Mouse (Mus musculus) limb, embryonic 10.5 days (tissue): Measurements from ENCODE around the gene Trim41. TPM values are rescaled to one million over a fixed set of nuclear protein-coding genes. Genes with fewer than 3 reads are reported as not detected.
"Not testable (repeated sequence)": the region's sequence is repeated elsewhere in the genome, so short reads cannot be mapped to it uniquely, and the experiment has no call there.

Experiments
- DNase-seq: peaks from one replicate; pipeline ENCODE4 v3.0.0-alpha.2; 2017; ENCODE audit warnings: low spot score
- H3K27ac ChIP-seq: fragments of 300-500 bp; sonication (generic); 2 replicates; pipeline ENCODE4 v1.5.1; 2016; ENCODE audit warnings: mild to moderate bottlenecking
- H3K27me3 ChIP-seq: fragments of 300-500 bp; sonication (generic); 2 replicates; pipeline ENCODE4 v1.6.1; 2016; ENCODE audit warnings: low read depth, mild to moderate bottlenecking; ENCODE audit not compliant: poor library complexity, severe bottlenecking
- H3K36me3 ChIP-seq: fragments of 300-500 bp; sonication (generic); 2 replicates; pipeline ENCODE4 v1.6.1; 2016; ENCODE audit warnings: mild to moderate bottlenecking, moderate library complexity
- H3K4me1 ChIP-seq: fragments of 300-500 bp; sonication (generic); 2 replicates; pipeline ENCODE4 v1.6.1; 2016
- H3K4me3 ChIP-seq: fragments of 300-500 bp; sonication (generic); 2 replicates; pipeline ENCODE4 v1.5.1; 2016; ENCODE audit warnings: mild to moderate bottlenecking, moderate library complexity
- H3K9me3 ChIP-seq: fragments of 300-500 bp; sonication (generic); replicated peaks from 2 replicates; pipeline ENCODE4 v1.6.1; 2016; ENCODE audit warnings: mild to moderate bottlenecking
- WGBS: fragments of 180-500 bp; shearing (Covaris S2); methylation state at CpG from one replicate; pipeline ENCODE4 v1.1.7; 2016; 5-methylcytosine and 5-hydroxymethylcytosine counted together
- polyA plus RNA-seq: library from polyadenylated mRNA; unstranded; fragments of >200 nt; fragmentation: Nextera tagmentation; extraction: Ambion mirVana; gene quantifications from 2 replicates; pipeline ENCODE4 v1.2.1, GENCODE M21; 2016

The Trim41 gene
- polyA plus RNA-seq, 1 experiment from 2014 or later: 6.1 TPM

- Histone ChIP-seq H3K9me3 (no peaks in the 10 kb centered on the region), H3K27me3 (no peaks in the 10 kb centered on the region), H3K27ac (no peak overlapping the region), H3K4me1 (peaks cover 13% of the 10 kb centered on the region), H3K36me3 (peaks cover 90% of the 10 kb centered on the region), H3K4me3 (no peak overlapping the region)
- WGBS: 88% methylated on average over 2 of the region's 2 CpGs
- no peak for DNase-seq
These were observed 12.2 kb downstream of the Trim41 start for GRCm38 (mm10) chr11:48804922-48805321.

DNA sequence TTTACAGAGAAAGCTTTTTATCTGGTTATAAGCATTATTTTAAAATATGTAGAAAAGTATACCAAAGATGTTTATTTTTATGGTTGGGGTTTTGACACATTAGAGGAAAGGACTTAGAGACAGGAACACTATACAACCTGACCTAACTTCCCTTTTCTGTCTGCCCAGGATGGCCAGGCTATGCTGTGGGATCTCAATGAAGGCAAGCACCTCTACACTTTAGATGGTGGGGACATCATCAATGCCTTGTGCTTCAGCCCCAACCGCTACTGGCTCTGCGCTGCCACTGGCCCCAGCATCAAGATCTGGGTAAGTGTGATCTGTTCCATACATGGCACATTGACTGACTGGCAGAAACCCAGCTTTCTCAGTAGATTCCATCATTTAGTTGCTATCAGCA is 13.2 kb downstream of the Trim41 start:
- H3K9me3 ChIP-seq: no peaks in the 10 kb centered on the region
- H3K4me3 ChIP-seq: no peak overlapping the region
- H3K27ac ChIP-seq: no peak overlapping the region
- no peak for DNase-seq
- no peaks in the 10 kb centered on the region for H3K27me3 ChIP-seq
- 97% methylated on average over 2 of the region's 2 CpGs for WGBS
- H3K36me3 ChIP-seq: peaks cover 81% of the 10 kb centered on the region
- peaks cover 14% of the 10 kb centered on the region for H3K4me1 ChIP-seq

- WGBS: 79% methylated on average over 17 of the region's 17 CpGs
- peak overlapping the region; percentile 83 for H3K4me3 ChIP-seq
- peak overlapping the region; percentile 94; the same call in 1 of the 2 replicates for H3K27ac ChIP-seq
- no peaks in the 10 kb centered on the region for H3K9me3 ChIP-seq
- peaks cover 23% of the 10 kb centered on the region for H3K4me1 ChIP-seq
- DNase-seq: no peak
- no peaks in the 10 kb centered on the region for H3K27me3 ChIP-seq
- peaks cover 62% of the 10 kb centered on the region for H3K36me3 ChIP-seq
These were observed 15.1 kb downstream of the Trim41 start for GRCm38 (mm10) chr11:48801831-48802772.

- Histone ChIP-seq H3K4me1 (peaks cover 23% of the 10 kb centered on the region), H3K36me3 (peaks cover 42% of the 10 kb centered on the region), H3K27ac (peak within 1 kb of the TSS; percentile 94), H3K4me3 (peak within 1 kb of the TSS; percentile 83), H3K9me3 (no peaks in the 10 kb centered on the region), H3K27me3 (no peaks in the 10 kb centered on the region)
- DNase-seq: peak; percentile 94
- WGBS: under 1% methylated on average over 47 of the region's 47 CpGs
These were observed 17.0 kb downstream of the Trim41 start, which contains the start of gene Rack1 for GRCm38 (mm10) chr11:48799921-48800701. Gene Rack1 (plus strand): TSS chr11:48800332.

DNA sequence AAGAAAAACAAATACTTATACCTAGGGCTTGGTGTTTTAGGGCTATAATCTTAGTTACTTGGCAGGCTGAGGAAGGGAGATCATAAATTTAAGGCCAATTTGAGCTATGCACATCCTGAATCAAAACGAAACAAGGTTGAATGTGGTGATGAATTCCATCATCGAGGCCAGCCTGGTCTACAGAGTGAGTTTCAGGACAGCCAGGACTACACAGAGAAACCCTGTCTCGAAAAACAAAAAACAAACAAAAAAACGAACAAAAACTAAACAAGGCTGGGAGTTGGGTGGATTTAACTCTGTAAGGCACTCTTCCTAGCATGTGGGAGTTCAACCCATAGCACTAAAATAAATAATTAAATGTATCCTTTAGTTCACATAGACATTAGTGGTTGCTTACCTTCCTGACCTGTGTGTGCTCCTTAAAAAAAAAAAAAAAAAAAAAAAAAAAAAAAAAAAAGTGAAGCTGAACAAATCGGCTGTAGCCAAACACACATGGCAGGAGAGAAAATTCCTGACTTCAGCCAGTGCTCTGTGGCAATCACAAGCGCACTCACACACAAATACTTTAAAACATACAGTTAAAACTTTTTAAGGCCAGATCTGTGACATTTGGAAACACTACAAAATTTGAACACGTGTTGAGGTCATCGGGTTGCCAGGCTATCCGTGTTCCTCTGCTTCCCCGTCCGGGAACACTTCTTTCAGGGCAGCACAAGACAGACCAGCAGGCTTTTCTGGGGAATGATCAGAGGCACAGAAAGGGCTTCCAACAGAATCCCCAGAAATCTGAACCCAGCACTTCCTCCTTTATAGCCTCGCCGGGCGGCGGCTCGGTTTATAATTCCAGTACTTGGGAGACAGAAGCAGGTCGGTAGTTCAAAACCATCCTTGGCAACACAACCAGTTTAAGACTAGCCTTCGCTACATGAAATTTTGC is 17.9 kb downstream of the Trim41 start:
- H3K36me3 ChIP-seq: peaks cover 33% of the 10 kb centered on the region
- peaks cover 23% of the 10 kb centered on the region for H3K4me1 ChIP-seq
- H3K27ac ChIP-seq: peak overlapping the region; percentile 94
- no peaks in the 10 kb centered on the region for H3K9me3 ChIP-seq
- WGBS: 9% methylated on average over 18 of the region's 18 CpGs
- no peaks in the 10 kb centered on the region for H3K27me3 ChIP-seq
- DNase-seq: no peak
- peak overlapping the region; percentile 83 for H3K4me3 ChIP-seq

DNA sequence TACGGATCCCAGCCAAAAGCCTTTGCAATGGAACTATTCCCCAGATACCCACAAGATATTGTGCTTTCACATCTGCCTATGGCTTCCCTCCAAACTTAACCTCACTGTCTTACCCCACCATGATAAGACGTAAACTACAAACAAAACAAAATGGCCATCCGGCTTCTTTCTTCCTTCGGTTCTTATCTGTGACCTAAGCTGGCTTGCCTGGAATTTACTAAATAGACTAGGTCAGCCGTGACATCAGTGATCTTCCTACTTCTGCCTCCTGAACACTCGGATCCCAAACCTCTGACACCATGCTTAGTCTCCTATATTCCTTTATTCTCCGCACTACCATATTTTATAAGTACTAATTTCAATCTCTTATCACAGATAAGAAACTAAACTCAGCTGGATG is 18.8 kb downstream of the Trim41 start:
- no peak overlapping the region; the same call in 1 of the 2 replicates for H3K4me3 ChIP-seq

GRCm38 (mm10) chr11:48797287-48797686 is 19.9 kb downstream of the Trim41 start:
- Histone ChIP-seq H3K4me1 (peaks cover 21% of the 10 kb centered on the region), H3K27ac (no peak overlapping the region), H3K9me3 (no peaks in the 10 kb centered on the region), H3K27me3 (no peaks in the 10 kb centered on the region), H3K4me3 (no peak overlapping the region), H3K36me3 (peaks cover 14% of the 10 kb centered on the region)
- 95% methylated on average over 5 of the region's 5 CpGs for WGBS
- no peak for DNase-seq

More for the DNA sequence above, 18.8 kb downstream of the Trim41 start:
- Histone ChIP-seq H3K27me3 (no peaks in the 10 kb centered on the region), H3K36me3 (peaks cover 24% of the 10 kb centered on the region), H3K27ac (0 out of 2 replicates have a peak overlapping the region, but pooled peaks have one; percentile 94), H3K4me1 (peaks cover 23% of the 10 kb centered on the region), H3K9me3 (no peaks in the 10 kb centered on the region)
- DNase-seq: no peak
- 88% methylated on average over 7 of the region's 7 CpGs for WGBS

- no peak overlapping the region for H3K27ac ChIP-seq
- H3K36me3 ChIP-seq: peaks cover 4% of the 10 kb centered on the region
- peaks cover 11% of the 10 kb centered on the region for H3K4me1 ChIP-seq
- 80% methylated on average over 4 of the region's 4 CpGs for WGBS
- no peak overlapping the region for H3K4me3 ChIP-seq
- no peaks in the 10 kb centered on the region for H3K27me3 ChIP-seq
- no peak for DNase-seq
- H3K9me3 ChIP-seq: no peaks in the 10 kb centered on the region
These were observed 20.9 kb downstream of the Trim41 start for GRCm38 (mm10) chr11:48796290-48796689.

- no peak overlapping the region for H3K27ac ChIP-seq
- no peaks in the 10 kb centered on the region for H3K36me3 ChIP-seq
- no peak for DNase-seq
- H3K4me1 ChIP-seq: peaks cover 10% of the 10 kb centered on the region
- WGBS: 93% methylated on average over 7 of the region's 7 CpGs
- no peaks in the 10 kb centered on the region for H3K9me3 ChIP-seq
- no peak overlapping the region for H3K4me3 ChIP-seq
- H3K27me3 ChIP-seq: no peaks in the 10 kb centered on the region
These were observed 21.9 kb downstream of the Trim41 start for GRCm38 (mm10) chr11:48795221-48795620.

GRCm38 (mm10) chr11:48793184-48793583 is 24.0 kb downstream of the Trim41 start:
- no peaks in the 10 kb centered on the region for H3K27me3 ChIP-seq
- no peaks in the 10 kb centered on the region for H3K36me3 ChIP-seq
- H3K4me1 ChIP-seq: peaks cover under 1% of the 10 kb centered on the region; the same call in 1 of the 2 replicates
- H3K27ac ChIP-seq: no peak overlapping the region
- DNase-seq: no peak
- H3K4me3 ChIP-seq: no peak overlapping the region
- no peaks in the 10 kb centered on the region for H3K9me3 ChIP-seq
- WGBS: 98% methylated on average over 3 of the region's 3 CpGs

GRCm38 (mm10) chr11:48791894-48792293 is 25.3 kb downstream of the Trim41 start:
- WGBS: 86% methylated on average over 9 of the region's 9 CpGs

GRCm38 (mm10) chr11:48790946-48791345 is 26.2 kb downstream of the Trim41 start:
- H3K4me1 ChIP-seq: peaks cover 4% of the 10 kb centered on the region; the same call in 1 of the 2 replicates
- no peak overlapping the region for H3K27ac ChIP-seq
- no peaks in the 10 kb centered on the region for H3K27me3 ChIP-seq
- DNase-seq: no peak
- H3K9me3 ChIP-seq: no peaks in the 10 kb centered on the region
- H3K4me3 ChIP-seq: no peak overlapping the region; the same call in 1 of the 2 replicates
- no peaks in the 10 kb centered on the region for H3K36me3 ChIP-seq
- WGBS: 54% methylated on average over 8 of the region's 8 CpGs

More at GRCm38 (mm10) chr11:48791894-48792293, 25.3 kb downstream of the Trim41 start:
- not testable (repeated sequence) for H3K9me3 ChIP-seq, H3K27me3 ChIP-seq, DNase-seq, H3K4me1 ChIP-seq, H3K36me3 ChIP-seq, H3K4me3 ChIP-seq, H3K27ac ChIP-seq
